Mouse (Mus musculus): Measurements from ENCODE around the gene P2rx2. TPM values are rescaled to one million over a fixed set of nuclear protein-coding genes. Genes with fewer than 3 reads are reported as not detected.

P2rx2 gene
- polyA plus RNA-seq, 1 experiment: 1.7 TPM

- no peak for DNase-seq (ENCODE audit: low spot score)
Measured at GRCm38 (mm10) chr5:110330508-110330907, 12.5 kb downstream of the P2rx2 start.

GRCm38 (mm10) chr5:110313127-110313526 is 29.9 kb downstream of the P2rx2 start:
- no peak for DNase-seq (ENCODE audit: low spot score)

GRCm38 (mm10) chr5:110308861-110309260 is 34.2 kb downstream of the P2rx2 start:
- DNase-seq (ENCODE audit: low spot score): no peak

GRCm38 (mm10) chr5:110300591-110300990 is 42.4 kb downstream of the P2rx2 start:
- no peak for DNase-seq (ENCODE audit: low spot score)

GRCm38 (mm10) chr5:110296637-110297036 is 46.4 kb downstream of the P2rx2 start:
- no peak for DNase-seq (ENCODE audit: low spot score)

GRCm38 (mm10) chr5:110291649-110292048 is 51.4 kb downstream of the P2rx2 start:
- no peak for DNase-seq (ENCODE audit: low spot score)

Other genes with a start within 250 kb of the P2rx2 start
- 1.0 and 1.4 TPM in 2 replicates for gene Gm35315, start 248.8 kb downstream of the P2rx2 start, polyA plus RNA-seq (2012; rRNA removed)
- gene Plcxd1, start 243.2 kb downstream of the P2rx2 start, polyA plus RNA-seq (2012; rRNA removed): 0.09 and 0.10 TPM in 2 replicates
- 56.4 and 77.5 TPM in 2 replicates for gene Gtpbp6, start 235.0 kb downstream of the P2rx2 start, polyA plus RNA-seq (2012; rRNA removed)
- gene Zfp605, start 233.1 kb downstream of the P2rx2 start, polyA plus RNA-seq (2012; rRNA removed): 2.7 and 3.7 TPM in 2 replicates
- gene Chfr, start 207.4 kb downstream of the P2rx2 start, polyA plus RNA-seq (2012; rRNA removed): 32.7 and 35.9 TPM in 2 replicates
- 16.8 and 19.3 TPM in 2 replicates for gene Golga3, start 166.5 kb downstream of the P2rx2 start, polyA plus RNA-seq (2012; rRNA removed)
- gene Ankle2, start 112.2 kb downstream of the P2rx2 start, polyA plus RNA-seq (2012; rRNA removed): 24.6 and 30.4 TPM in 2 replicates
- gene Pgam5, start 73.3 kb downstream of the P2rx2 start, polyA plus RNA-seq (2012; rRNA removed): 19.1 and 21.5 TPM in 2 replicates
- gene Pxmp2, start 57.0 kb downstream of the P2rx2 start, polyA plus RNA-seq (2012; rRNA removed): 5.1 and 5.6 TPM in 2 replicates
- 2.2 and 2.3 TPM in 2 replicates for gene Pole, start 56.9 kb downstream of the P2rx2 start, polyA plus RNA-seq (2012; rRNA removed)
- gene Lrcol1, start 1.5 kb upstream of the P2rx2 start, polyA plus RNA-seq (2012; rRNA removed): not detected in 2 replicates
- 22.1 and 36.4 TPM in 2 replicates for gene Fbrsl1, start 105.3 kb upstream of the P2rx2 start, polyA plus RNA-seq (2012; rRNA removed)
- gene Galnt9, start 201.1 kb upstream of the P2rx2 start, polyA plus RNA-seq (2012; rRNA removed): 3.9 and 4.0 TPM in 2 replicates

Measured in urinary bladder, adult 2 months (tissue).